Mouse (Mus musculus): Measurements from ENCODE around the gene Dcaf11. TPM values are rescaled to one million over a fixed set of nuclear protein-coding genes. Genes with fewer than 3 reads are reported as not detected.

Gene Dcaf11
- total RNA-seq, 2 experiments from 2014 or later = 83.6 to 86.8 TPM

DNA sequence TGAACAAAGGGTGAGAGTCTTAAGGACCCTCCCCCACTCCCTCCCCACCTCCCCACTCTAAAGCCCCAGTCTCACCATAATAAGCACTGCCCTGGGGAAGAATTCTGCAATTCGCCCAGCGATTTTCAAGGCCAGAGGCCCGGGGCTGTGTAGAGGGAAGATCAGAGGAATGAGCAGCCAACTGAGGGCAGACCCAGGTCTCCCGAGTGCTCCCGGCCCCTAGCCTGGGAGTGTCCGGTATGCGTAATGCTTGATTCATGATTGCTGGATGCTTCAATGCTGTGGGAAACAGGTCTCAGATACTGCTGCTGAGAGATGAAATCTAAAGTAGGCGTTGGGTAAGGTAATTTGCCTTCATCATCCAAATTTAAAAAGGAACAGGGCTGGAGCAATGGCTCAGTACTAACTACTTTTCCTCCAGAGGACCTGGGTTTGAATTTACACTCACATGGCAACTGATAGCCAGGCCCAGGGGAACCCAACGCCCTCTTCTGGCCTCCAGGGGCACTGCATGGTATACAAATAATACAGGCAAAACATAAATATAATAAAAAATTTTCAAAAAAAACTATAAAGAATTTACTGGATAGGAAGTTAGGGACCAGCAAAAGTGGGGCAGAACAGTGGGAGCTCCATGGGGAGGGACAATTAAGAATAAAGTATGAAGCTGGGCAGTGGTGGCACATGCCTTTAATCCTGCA is 22.3 kb downstream of the Dcaf11 start:
- no peak for DNase-seq (ENCODE audit: low spot score in 2 of 2)

DNA sequence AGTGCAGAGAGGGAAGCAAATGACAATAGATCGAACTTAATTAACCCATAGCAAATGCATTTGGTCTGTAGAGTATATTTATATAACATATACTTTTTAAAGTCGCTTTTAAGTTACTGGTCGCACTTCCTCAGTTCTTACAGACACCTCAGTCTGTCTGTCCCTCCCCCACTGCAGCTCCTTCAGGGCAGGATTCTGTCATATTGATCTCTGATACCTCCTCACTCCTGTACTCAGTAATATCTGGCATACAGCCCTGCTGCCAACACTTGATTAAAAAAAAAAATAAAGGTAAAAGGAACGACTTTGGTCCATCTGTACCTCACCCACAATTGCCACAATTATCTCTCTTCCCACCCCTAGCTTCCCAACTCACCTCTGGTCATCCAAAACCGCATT is 24.5 kb downstream of the Dcaf11 start:
- DNase-seq (ENCODE audit: low spot score in 2 of 2) = no peak

GRCm38 (mm10) chr14:55584702-55585565 is 25.1 kb downstream of the Dcaf11 start, which contains the start of gene Emc9:
Gene Emc9 (minus strand): TSS chr14:55585302.
- DNase-seq (ENCODE audit: low spot score in 2 of 2) = peak; percentile 52 to 65

DNA sequence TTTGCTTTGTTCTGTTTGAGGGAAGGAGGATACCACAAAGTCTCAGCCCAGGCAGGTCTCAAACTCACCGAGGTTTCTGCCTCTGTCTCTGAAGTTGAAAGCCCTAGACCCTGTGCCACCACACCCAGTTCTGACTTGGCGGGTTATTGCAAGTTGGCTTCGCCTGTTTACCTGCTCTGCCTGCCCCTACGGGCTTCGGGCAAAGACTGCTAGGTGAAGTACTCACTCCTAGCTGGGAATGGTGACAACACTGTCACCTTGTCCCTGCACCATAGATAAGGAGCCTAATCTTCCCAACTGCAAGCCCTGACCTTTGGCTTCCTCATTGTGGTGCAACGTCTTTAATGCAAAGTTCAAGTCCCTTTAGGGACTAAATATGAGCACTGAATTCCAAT is 25.8 kb downstream of the Dcaf11 start:
- no peak for DNase-seq (ENCODE audit: low spot score in 2 of 2)

DNA sequence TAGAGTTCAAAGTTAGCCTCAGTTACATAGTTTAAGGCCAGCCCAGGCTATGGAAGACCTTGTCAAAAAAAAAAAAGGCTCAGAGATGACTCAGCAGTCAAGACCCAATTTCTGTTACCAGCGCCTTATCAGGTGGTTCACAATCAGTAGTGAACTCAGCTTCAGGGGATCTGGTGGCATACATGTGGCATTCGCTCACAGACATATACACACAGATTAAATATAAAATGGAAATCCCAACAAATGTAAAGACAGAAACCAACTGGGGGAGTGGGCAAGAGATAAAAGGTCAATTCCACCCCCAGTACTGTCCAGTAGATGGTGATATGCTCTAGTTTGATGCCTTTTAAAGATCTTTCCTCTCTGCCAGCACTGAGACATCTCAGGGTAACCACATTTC is 26.3 kb downstream of the Dcaf11 start:
- no peak for DNase-seq (ENCODE audit: low spot score in 2 of 2)

- DNase-seq (ENCODE audit: low spot score in 2 of 2) = no peak
These were observed 29.5 kb downstream of the Dcaf11 start for GRCm38 (mm10) chr14:55589271-55589670.

DNA sequence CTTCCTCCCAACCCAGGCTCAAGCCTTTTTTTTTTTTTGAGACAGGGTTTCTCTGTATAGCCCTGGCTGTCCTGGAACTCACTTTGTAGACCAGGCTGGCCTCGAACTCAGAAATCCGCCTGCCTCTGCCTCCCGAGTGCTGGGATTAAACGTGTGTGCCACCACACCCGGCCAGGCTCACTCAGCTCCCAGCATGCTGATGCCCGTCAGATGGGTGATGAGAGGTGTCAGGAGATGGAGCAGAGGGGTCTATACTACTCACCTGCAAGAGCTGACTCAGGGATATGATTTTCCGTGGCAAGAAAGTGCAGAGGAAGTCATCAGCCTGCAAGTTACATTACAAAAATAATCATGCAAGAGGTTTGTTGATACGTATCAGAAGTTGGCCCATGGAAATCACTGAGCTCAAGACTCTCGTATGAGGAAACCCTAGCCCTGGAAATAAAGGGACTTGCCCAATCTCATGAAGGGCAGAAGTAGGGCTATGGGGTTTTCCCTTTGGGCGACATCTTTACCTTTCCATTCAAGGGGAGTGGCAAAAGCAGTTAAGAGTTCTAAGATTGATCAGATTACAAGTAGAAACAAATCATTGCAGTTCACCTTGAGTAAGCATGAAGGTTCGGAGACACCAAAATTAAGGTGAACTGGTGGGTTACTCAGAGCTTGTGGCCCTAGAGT is 30.1 kb downstream of the Dcaf11 start:
- DNase-seq (ENCODE audit: low spot score in 2 of 2) = no peak

GRCm38 (mm10) chr14:55590748-55591330 is 31.0 kb downstream of the Dcaf11 start, which contains the start of gene Psme2:
Gene Psme2 (minus strand): TSS chr14:55591113.
- DNase-seq (ENCODE audit: low spot score in 2 of 2) = peak; percentile 85 to 90

DNA sequence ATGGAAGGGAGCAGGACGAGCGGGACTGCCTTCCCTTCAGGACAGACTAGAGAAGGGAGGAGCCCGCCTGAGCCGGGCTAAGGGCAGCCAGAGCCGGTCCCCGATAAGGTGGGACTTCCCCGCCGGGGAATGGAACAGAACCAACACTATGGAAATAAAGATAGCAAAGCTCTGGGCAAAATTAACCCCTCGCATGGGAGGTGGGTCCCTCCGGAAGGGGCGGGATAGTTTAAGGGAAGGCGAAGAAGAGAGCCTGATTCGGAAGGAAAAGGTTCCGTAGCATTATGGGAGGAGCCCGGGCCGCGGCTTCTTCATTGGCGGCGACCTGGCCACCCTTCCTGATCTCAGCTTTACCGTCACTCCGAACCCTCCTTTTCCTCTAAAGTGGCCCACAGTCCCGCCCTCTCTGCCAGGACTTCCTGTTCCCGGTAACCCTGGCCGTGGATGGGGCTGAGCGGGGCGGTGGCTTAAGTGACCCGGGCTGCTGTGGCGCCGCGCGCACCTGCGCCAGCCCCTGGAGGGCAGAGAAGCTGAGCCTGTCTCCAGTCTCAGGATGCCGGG is 31.6 kb downstream of the Dcaf11 start, which contains the start of gene Rnf31:
Gene Rnf31, plus strand, starts transcription at position 378 of the 561 bp plus-strand sequence.
- DNase-seq (ENCODE audit: low spot score in 2 of 2) = peak; percentile 91 to 94

GRCm38 (mm10) chr14:55592226-55592625 is 32.4 kb downstream of the Dcaf11 start:
- DNase-seq (ENCODE audit: low spot score in 2 of 2) = no peak

- DNase-seq (ENCODE audit: low spot score in 2 of 2) = peak in 1 of 2 experiments; percentile 23
These were observed 36.4 kb downstream of the Dcaf11 start for GRCm38 (mm10) chr14:55596036-55596690.

DNA sequence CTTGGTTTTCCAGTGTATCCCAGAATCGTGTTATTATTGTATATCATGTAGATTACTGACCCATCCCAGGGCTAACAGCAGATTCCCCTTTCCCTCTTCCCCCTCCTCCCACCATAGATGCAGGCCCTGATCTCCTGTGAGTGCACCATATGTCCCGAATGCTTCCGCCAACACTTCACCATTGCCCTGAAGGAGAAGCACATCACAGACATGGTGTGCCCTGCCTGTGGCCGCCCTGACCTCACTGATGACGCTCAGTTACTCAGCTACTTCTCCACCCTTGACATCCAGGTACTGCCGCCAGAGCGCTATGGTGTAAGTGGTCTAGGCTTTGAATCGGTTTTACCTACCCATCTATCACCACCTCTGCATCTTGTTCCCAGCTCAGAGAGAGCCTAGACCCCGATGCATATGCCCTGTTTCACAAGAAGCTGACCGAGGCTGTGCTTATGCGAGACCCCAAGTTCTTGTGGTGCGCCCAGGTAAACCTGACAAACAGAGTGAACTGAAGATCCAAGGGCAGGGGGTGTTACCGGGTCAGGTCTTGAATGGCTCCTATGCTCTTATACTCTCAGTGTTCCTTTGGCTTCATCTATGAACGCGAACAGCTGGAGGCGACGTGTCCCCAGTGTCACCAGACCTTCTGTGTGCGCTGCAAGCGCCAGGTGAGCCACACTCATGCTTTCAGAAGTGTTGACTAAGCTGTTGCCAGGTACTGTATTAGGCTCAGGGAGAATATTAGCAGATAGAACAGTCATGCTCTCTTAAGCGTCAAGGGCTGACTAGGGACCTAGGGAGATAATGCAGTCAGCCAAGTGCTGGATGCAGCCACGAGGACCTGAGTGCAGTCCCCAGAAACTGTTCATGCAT is 39.0 kb downstream of the Dcaf11 start:
- DNase-seq (ENCODE audit: low spot score in 2 of 2) = no peak

GRCm38 (mm10) chr14:55603271-55603632 is 43.4 kb downstream of the Dcaf11 start, which contains the start of gene Irf9:
Gene Irf9 (plus strand): TSS chr14:55603571.
- no peak for DNase-seq (ENCODE audit: low spot score in 2 of 2)

- DNase-seq (ENCODE audit: low spot score in 2 of 2) = peak; percentile 84
These were observed 44.1 kb downstream of the Dcaf11 start for GRCm38 (mm10) chr14:55603633-55604576.

GRCm38 (mm10) chr14:55604823-55605222 is 45.0 kb downstream of the Dcaf11 start:
- no peak for DNase-seq (ENCODE audit: low spot score in 2 of 2)

DNA sequence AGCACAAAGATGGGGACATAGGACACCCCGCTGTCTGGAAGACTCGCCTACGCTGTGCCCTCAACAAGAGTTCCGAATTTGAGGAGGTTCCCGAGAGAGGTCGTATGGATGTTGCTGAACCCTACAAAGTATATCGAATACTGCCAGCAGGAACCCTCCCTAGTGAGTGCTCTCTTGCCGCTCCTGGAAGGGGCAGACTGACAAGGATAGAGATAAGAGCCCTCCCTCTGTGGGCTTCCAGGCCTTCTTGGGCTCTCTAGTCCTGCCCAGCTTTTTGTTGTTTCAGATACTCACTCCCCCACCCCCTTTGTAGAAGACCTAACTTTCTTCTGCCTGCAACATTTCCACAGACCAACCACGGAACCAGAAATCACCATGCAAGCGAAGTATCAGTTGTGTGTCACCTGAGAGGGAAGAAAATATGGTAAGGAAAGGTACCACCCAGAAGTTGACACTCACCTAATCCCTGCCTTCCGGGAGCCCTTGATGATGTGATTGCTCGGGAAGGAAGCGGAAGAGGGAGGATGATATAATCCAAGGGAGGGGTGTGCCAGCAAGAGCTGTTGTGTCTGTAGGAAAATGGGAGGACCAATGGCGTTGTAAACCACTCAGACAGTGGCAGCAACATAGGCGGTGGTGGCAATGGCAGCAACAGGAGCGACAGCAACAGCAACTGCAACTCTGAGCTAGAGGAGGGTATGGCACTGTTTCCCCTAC is 46.1 kb downstream of the Dcaf11 start:
- DNase-seq (ENCODE audit: low spot score in 2 of 2) = no peak

DNA sequence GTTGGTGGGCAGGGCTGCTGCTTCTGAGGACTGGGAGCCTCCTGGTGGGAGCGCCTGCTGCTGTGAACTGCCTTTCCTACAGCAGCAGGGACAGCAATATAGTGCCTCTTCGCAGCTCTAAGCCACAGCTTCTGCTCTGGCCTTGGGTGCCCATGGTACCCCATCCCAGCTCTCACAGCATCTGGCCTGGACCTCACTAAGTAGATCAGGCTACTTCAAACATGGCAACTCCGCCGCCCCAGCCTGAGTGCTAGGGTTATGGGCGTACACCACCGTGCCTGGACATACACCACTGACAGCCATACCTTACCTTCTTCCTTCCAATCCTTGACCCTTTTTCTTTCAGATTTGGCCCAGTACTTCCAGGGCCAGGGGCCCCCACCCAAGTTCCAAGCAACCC is 48.5 kb downstream of the Dcaf11 start:
- no peak for DNase-seq (ENCODE audit: low spot score in 2 of 2)

- no peak for DNase-seq (ENCODE audit: low spot score in 2 of 2)
These were observed 53.5 kb downstream of the Dcaf11 start for GRCm38 (mm10) chr14:55613346-55613745.
